Mouse (Mus musculus) retina, postnatal 1 day (tissue): ENCODE data around the gene Nploc4.
"Not testable (repeated sequence)": the region's sequence is repeated elsewhere in the genome, so short reads cannot be mapped to it uniquely, and the experiment has no call there.

ENCODE experiments used
- DNase-seq: peaks from one replicate; pipeline ENCODE4 v3.0.0-alpha.2; 2012

Nploc4 gene

DNA sequence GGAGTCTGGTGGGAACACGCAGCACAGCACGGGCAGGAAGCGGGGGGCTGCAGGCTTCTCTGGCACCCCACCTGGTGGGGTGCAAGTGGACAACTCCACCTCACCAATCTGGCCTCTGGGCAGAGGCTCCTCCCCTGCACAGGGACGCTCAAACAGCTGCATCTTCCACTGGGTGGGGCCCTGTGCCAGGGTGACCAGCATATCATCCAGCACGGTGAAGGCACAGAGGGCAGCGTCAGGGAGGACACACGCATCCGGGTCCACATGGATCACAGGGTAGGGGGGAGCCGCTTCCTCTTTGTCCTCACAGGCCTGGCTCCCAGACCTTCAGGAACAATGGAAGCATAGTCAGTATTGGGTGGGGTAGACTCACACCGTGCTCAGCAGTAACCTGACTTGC lies 60.2 kb downstream of the Nploc4 start:
- DNase-seq: no peak

DNA sequence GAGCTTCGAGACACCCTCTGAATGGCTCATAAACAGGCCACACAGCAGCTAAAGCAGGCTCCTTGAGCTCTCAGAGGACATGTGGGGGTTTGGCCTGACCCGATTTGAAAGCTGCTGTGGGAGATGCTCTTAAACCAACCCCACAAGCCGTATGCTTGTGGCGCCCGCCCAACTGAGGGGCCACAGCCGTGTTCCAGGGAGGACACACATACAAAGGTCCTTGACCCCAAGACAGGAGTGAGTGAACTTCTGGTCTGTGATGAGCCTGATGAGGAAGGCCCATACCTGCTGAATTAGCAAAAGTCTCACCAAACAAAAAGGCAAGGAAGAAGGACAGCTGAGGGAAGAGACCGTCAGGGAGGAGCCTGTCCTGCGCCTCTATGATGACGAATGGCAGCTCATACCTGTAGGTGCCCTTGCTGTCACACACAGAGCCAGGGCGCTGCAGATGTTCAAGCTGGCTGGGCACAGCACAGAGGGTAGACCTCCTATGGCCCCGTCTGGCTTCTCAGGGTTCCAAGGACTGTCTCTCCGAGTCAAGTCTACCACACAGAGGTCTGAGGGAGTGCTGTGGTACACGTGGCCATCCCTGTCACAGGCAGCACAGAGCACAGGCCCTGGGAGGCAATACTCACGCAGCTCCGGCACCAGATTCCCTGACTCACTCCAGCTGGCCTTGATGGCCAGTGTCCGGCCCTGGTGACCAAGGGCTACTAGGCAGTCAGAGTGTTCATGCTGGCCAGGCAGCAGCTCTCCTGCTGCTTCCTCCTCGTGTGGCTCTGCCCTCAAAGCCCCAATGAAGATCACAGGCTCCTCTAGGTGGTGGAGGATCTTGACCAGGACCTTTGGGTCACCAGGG lies 61.0 kb downstream of the Nploc4 start:
- DNase-seq: no peak

DNA sequence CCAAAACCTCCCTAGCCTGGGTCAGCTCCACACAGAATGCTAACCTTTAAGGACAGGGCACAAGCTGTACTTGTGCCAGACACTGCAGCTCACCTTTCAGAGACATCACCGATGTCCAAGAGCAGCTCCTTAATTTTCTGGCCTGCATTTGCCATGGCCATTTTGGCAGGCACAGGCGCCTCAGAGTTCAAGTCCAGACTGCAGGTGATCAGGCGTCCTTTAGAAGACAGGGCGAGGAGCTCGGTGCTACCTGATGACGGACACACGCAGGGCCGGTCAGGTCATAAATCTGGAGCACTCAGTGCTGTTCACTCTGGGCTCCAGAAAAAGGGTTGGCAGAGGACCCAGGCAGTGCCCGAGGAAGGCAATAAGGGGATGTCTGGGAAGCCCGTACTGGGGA lies 62.2 kb downstream of the Nploc4 start:
- no peak for DNase-seq

DNA sequence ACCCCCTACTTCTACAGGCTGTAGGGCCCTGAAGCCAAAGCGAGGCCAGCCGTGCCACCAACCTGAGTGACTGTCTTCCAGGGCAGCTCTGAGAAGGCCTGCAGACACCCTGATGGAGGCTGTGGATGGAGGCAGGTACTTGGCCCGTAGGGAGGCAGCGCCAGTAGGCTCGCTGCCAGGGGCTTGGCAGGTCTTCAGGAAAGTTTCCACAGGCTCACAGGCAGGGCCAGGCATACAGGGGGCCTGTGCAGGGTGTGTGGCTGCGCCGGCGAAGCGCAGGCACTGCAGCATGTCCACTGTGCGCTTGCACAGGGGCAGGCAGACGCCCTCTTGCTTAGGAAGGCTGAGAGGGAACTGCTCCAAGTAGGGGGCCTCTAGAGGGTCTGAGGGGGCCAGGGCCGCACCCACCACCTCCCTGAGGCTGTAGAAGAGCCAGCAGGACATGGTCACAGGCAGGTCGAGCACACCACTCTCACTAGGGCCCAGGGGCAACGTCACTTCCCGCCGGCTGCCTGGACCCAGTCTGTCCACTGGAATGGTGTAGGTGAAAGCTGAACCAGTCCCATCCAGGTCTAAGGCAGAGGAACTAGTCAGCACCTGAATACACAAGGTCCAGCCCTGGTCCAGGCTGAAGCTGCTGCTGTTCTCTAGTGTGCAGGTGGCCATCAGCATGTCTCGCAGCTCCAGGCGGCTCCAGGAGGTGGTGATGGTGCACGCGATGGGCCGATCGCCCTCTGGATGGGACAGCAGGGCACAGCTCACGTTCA lies 63.5 kb downstream of the Nploc4 start:
- no peak for DNase-seq

DNA sequence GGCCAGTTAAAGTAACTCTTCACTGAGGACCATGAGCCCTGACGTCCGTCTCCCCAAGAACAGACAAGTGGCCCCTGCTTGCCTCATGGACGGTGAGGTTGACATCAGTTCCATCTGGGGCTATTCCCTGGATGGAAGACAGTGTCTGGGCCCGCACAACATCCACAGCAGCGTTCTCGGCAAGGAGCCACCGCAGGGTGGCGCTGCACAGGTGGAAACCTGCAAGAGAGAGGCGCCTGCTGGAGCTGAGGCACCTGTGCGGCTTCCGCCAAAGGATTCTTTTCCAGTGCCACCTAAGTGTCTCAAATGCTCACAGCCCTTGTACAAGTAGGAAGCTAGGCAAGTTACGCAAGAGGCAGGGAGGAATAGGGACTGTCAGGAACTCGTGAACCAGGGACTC lies 64.5 kb downstream of the Nploc4 start:
- DNase-seq: no peak

DNA sequence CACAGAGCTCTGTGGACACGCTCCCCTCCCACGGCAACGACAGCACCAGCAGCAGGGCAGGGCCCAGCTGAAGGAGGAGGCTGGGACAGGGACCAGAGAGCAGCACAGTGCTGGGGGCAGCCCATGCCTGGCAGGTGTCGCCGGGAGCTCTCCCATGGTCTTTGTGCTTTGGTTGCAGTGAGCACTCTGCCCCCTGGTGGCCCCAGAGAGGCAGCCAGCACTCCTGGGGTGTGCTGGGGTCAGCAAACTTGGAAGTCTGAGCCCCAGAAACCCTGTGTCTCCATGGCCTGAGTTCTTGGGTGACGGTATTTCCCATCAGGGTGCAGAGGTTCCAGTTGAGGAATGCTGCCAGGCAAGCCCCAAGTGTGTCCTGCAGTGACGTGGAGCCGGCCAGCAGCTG lies 67.9 kb downstream of the Nploc4 start:
- peak; percentile 80 for DNase-seq

DNA sequence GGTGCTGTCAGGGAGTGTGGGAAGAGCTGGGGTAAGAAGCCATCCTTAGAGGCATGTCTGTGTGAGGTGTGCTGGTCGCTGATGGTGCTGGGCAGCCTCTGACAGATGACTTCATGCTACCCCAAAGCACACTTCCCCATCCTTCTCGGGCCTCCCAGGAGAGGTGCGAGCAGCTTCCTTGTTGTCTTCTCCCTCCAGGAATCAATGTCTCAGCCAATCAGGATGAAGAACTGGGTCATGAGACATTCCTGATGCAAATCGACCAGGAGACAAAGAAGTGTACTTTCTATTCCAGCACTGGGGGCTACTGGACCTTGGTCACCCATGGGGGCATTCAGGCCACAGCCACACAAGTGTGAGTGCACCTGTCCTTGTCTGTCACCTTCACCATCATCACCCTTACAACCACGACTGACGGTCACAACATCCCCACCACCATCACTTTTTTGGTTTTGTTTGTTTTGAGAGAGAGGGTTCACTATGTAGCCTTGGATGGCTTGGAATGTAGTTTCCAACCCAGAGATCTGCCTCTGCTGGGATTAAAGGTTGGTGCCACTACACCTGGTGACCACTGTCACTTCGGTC lies 71.0 kb downstream of the Nploc4 start:
- DNase-seq: no peak

DNA sequence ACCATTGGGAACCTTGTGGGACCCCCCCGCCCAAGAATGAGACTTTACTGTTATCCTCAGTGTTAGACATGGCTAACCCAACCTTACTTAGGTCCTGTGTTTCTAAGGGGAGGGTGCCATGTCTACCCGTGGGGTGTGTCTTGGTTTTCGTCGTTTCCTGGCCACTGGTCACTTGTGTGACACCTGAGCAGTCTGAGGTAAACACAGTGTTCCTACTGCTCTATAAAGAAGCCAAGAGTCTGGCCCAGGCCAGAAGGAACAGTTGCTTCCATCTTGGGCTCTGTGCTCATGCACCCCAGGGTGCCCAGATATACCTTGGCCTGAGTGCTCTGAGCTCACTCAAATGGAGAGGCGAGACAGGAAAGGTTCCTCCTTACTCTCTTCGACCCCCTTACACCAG lies 74.6 kb downstream of the Nploc4 start:
- no peak for DNase-seq

DNA sequence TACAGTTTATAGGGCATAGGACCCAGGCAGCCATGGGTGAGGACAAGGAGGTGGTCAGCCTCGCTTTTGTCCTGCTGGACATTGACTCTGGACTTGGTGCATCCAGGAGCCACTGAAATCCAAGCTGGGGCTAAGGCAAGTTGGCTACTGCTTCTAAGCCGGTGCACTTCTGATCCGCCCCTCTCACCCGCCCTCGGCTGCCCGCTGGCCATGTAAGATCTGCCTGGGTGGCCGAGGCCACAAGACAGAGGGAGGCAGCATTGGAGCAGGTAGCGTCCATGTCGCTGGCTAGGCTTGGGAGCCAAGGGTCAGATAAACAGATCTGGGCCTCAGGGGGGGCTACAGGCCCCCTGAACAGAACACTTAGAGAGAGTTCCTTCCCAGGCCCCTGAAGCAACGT lies 76.2 kb downstream of the Nploc4 start, which contains the start of gene Fscn2:
Gene Fscn2, plus strand, starts transcription at position 240 of the 400 bp plus-strand sequence.
- no peak for DNase-seq

DNA sequence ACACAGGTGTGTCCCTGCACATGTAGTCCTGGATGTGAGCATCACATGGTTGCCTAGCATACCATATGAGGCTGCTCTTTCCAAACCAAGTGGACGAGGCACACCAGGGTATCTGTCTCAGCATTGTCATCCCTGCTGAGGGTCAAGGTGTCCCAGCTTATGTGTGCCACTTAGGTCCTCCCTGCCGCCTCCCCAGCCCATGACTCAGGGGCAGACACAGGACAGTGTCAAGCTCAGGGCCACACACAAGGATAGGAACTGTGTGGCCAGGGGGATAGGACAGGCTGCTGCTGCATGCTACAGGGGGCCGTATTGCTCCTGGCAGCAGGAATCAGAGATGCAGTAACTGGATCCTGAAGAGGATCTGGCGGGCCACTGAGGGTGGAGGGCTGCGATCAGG lies 76.8 kb downstream of the Nploc4 start:
- DNase-seq: no peak

DNA sequence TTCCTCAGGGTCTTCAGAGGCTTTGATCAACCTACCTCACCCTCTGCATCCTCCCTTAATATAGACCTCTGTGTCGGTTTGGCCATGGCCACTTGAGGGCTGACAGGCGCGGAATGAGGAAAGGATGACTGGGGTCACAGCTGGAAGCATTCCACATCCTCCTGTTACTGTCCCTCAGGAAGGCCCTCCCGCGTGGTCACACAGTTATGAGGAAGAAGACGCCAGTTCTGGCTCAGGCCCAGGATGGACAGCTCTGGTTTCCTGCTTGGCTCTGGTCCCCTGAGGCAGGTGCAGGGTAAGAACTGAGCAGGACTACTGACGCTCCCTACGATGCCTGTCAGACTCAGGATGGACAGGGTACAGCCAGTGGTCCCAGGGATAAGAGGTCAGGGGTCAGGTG lies 77.4 kb downstream of the Nploc4 start:
- no peak for DNase-seq

DNA sequence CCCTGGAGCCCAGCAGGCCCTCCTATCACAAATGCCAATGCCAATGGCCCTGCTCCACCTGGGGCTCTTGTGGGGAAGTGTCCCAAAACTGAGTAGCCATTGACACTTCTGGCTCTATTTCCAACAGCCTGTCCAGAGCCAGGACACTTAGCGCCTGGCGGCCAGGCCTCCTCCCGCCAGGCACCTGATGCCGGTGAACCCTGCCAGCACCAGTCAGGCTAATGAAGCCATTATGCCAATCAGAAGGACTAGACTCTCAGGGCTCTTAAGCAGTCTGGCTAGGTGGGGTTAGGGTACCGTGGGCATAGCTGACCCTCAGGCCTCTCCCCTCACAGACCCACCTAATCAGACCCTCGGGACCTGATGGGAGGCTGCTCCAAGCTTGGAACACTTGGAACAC lies 78.1 kb downstream of the Nploc4 start:
- DNase-seq: no peak

DNA sequence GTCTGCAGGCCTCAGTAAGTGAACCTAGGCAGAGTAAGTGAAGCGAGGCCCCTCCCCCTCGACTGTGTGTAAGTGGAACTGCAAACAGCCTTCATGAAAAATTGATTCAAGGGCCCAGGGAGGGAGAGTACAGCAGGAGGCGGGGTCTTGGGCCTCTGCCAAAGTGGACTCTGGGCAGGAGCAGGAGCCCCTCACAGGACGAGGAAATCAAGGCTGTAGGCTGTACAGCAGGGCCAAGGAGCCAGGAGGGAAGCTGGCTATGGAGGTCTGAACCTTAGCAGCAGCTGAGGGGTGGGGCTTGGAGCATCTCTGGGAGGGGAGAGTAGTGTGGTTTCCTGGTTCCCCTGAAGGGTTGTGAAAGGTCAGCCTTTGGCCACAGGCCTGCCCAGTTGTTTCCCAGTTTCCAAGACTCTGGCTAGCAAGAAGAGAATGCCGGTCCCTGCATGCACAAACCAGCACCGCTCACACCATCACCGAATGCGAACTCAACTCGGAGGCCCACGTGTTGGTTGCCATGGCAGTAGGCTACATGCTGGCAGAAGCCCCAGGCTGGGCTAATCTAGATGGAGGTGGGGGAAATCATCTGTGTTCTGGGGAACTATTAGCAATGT lies 79.6 kb downstream of the Nploc4 start:
- peak; percentile 86 for DNase-seq

DNA sequence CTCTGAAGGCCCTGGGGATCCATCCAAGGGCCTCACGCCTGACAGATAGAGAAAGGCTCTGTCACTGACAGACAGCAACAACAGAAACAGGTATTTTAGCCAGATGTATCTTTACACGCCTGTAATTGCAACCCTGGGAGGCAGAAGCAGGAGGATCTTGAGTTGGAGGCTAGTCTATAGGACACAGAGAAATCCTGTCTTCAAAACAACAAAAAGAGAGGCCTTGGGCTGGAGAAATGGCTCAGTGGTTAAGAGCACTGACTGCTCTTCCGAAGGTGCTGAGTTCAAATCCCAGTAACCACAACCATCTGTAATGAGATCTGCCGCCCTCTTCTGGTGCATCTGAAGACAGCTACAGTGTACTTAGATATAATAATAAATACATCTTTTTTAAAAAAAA lies 80.6 kb downstream of the Nploc4 start:
- DNase-seq: no peak

DNA sequence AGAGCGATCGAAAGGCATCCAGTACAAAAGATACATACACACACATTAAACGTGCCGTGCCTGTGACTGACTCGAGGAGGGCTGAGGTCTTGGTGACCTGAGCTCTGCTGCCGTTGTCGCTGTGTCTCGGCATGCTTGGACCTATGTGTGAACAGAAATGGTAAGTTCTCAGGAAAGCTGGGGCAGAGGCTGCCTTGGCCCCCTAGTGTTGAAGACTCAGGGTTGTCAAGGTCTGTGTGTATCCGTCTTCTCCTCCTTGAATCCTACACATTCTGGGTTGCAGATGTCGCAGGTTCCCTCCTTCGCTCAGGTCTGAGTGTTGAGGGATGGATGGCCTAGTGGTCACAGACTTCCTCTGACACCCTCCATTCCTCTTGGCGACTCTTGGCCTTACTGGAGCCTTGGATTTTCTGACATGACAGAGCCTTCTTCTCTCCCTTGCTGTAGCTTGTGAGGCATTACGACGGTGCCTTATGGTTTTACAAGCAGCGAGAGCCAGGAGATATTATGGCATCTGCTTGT lies 81.1 kb downstream of the Nploc4 start:
- DNase-seq: no peak

DNA sequence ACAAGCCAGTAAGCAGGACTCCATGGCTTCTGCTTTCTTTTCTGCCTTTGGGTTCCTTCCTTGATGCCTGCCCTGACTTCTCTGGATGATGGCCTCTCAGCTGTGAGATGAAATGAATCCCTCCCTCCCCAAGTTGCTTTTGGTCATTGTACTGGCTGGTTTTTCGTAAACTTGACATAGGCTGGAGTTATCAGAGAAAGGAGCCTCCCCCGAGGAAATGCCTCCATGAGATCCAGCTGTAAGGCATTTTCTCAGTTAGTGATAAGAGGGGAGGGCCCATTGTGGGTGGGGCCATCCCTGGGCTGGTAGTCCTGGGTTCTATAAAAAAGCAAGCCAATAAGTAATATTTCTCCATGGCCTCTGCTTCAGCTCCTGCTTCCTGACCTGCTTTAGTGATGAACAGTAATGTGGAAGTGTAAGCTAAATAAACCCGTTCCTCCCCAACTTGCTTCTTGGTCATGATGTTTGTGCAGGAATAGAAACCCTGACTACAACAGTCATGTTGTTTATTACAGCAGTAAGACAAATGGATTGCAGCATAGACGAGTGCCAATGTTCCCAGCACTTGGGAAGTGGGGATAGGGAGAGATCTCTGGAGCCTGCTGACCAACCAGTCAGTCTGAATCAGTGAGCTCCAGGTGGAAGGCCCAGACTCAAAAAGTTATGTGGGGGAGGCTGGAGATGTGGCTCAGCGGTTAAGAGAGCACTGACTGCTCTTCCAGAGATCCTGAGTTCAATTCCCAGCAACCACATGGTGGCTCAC lies 82.0 kb downstream of the Nploc4 start:
- no peak for DNase-seq

DNA sequence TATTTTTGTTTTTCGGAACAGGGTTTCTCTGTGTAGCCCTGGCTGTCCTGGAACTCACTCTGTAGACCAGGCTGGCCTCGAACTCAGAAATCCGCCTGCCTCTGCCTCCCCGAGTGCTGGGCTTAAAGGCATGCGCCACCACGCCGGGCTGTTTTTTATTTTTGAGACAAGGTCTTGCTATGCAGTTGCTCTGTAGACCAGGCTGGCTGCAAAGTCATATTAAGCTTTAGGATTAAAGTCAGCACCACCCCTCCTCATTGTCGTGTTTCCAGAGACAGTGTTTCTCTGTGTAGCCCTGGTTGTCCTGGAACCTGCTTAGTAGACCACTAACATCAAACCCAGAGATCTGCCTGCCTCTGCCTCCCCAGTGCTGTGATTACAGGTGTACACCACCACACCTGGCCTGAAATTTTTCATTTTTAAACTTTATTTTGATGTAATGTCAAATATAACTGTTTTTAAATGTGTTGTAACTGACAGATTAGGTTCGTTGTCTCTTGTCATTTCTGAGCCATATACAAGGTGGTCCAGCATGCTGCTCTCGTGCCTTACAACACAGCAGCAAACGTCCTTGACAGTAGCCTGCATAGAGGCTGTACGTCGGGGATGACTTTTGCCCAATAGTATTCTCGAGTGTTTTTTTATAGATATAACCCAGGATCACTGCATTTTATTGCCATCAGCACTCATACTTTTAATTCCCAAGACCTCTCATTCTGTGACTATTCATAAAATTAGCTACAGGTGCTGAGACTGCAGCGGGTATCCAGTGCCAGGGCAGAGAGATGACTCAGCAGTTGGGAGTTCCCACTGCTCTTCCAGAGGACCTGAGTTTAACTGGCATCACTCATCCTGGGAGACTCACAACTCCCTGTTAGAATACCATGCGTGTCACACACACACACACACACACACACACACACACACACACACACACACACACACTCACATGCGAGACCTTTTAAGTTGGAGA lies 82.9 kb downstream of the Nploc4 start:
- DNase-seq: no peak

DNA sequence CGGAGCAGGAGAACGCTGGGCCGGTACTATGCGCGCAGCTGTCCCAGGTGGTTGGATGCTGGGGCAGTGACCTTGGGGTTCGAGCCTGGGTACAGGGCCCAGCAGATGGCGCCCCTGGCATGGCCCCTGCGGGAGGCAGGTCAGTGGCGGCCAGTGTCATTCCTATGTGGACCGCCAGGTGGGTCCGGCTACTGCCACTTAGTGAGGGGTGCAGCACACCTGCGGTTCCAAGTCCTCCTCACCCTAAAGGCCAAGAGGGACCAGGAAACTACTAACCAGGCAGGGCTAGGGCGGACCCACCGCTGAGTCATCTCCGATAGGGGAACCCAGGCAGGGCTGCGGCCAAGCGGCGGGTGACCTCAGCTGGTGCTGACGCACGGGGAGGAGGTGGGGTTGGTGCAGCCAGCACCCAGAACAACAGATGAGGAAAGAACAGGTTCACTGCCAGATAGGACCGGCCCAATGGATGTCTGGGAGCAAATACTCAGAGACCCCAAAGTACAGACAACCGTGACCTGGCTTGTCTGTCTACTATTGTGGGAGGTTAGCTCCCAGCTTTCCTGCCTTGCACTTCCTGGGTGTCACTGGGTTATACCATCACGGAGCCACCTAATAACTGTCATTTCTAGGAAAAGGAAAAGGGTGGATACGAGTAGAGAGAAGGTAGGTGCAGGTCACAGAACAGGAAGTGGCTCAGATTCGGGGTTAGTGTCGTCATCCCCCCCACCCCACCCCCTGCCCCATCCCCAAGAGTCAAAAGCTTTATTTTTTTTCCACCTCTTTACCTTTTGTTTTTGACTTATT lies 83.8 kb downstream of the Nploc4 start:
- DNase-seq: peak; percentile 72

DNA sequence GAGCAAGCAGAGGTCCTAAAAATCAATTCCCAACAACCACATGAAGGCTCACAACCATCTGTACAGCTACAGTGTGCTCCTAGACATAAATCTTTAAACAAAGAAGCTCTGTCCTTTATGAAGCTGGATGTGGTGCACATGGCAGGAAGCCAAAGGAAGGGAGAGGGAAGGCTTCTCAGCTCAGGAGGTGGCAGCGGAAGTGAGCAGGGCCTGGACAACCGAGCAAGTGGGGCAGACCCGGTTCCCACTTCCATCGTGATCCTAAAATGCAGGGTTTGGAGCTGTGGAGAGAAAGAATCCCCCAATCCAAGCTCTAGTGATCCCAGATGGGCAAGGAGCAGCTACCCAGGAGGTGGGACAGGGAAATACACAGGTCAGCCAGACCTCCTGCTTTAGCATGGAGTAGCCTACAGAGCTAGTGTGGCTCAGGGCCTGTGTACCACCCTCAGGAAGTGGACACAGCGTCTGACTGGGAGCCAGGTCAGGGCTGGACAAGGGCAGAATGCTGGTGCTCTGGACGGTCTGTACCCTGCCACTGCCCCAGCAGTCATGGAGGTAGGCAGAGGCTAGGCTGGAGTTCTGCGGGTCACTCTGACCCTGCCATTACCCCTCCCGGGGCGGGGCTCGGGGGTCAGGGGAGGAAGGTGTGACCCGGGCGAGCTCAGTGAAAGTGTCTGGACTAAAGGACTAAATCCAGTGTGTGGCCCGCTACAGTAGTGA lies 84.8 kb downstream of the Nploc4 start:
- DNase-seq: peak; percentile 85

DNA sequence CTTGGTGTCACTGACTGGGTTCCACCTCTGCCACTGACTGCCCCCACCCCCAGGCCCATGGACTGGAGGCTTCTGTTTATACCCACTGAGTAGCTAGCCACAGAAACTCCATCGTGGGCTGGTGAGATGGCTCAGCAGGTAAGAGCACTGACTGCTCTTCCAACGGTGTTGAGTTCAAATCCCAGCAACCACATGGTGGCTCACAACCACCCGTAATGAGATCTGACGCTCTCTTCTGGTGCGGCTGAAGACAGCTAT lies 85.5 kb downstream of the Nploc4 start:
- not testable (repeated sequence) for DNase-seq
